Mouse (Mus musculus) erythroblast, embryonic 14.5 days (primary cell): ENCODE measurements around the gene Olfr735. TPM values are rescaled to one million over a fixed set of nuclear protein-coding genes. Genes with fewer than 3 reads are reported as not detected.

Experiments
- H3K27me3 ChIP-seq: 2 replicates; pipeline ENCODE4 v1.6.1; 2012; ENCODE audit warnings: inconsistent platforms; ENCODE audit not compliant: control insufficient read depth
- H3K36me3 ChIP-seq: 2 replicates; pipeline ENCODE4 v1.6.1; 2012; ENCODE audit warnings: mild to moderate bottlenecking, inconsistent platforms; ENCODE audit not compliant: control insufficient read depth
- H3K4me1 ChIP-seq: 2 replicates; pipeline ENCODE4 v1.6.1; 2012; ENCODE audit warnings: inconsistent platforms; ENCODE audit not compliant: control insufficient read depth
- H3K4me3 ChIP-seq: replicated peaks from 2 replicates; pipeline ENCODE3; 2012; ENCODE audit warnings: moderate library complexity, mild to moderate bottlenecking, inconsistent platforms
- H3K9me3 ChIP-seq: 2 replicates; pipeline ENCODE4 v1.6.1; 2012; ENCODE audit warnings: low read length, inconsistent platforms, mixed read lengths; ENCODE audit not compliant: control insufficient read depth
- GATA1 ChIP-seq: IDR thresholded peaks from 2 replicates; pipeline ENCODE4 v1.6.1; 2012; ENCODE audit warnings: low read length, inconsistent platforms, mixed read lengths
- TAL1 ChIP-seq: IDR thresholded peaks from 3 replicates; pipeline ENCODE4 v1.6.1; 2012; ENCODE audit warnings: low read length, inconsistent platforms, mixed read lengths
- polyA plus RNA-seq: library from polyadenylated mRNA; stranded (reverse); fragments of >175 nt; gene quantifications from 2 replicates; pipeline ENCODE4 v1.2.3, GENCODE M21; 2012

The Olfr735 gene
- polyA plus RNA-seq, result not detected in 2 replicates

DNA sequence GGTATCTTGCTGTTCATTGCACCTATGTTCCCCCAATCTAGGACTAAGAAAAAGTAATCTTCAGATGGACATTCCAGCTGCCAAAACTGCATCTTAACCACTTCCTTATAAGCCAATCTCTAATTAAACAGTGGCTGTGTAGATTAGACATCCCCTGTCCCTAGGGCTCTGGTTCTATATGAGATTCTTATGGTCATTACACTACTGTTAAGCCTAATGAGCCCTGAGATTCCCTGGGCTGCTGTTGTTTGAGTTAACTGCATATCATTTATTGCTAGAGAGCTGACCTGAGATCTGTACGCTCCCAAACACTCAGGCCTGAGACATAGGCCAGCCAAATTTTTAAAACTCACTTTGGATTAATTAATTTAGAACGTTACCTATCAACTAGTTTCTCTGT, at the start of gene Olfr735:
Gene Olfr735, minus strand, starts transcription at position 77 of the 400 bp plus-strand sequence.
- Histone ChIP-seq H3K9me3 (no peaks in the 10 kb centered on the region), H3K4me1 (no peaks in the 10 kb centered on the region), H3K36me3 (no peaks in the 10 kb centered on the region), H3K27me3 (no peaks in the 10 kb centered on the region), H3K4me3 (no peak within 1 kb of the TSS)
- TF ChIP-seq TAL1 (no peak), GATA1 (no peak)

DNA sequence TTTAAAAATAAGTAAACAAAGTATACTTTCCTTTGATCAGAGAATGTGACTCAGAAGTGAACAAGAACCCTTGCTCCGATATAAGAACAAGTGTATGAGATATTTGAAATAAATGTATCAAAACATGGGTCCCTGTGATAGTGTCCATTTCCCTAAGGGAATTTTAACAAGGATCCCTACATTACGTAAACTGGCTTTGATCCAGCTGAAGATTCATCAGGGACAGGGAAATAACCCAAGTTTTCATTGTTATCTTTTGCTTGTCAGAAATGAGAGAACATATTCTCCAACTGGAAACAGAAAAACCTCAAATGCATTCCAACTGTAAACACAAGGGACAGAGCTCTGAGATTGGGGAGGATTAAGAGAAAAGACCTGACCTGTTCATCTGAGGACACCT, 32.2 kb upstream of the Olfr735 start, which contains the start of gene Olfr736:
Gene Olfr736, plus strand, starts transcription at position 301 of the 400 bp plus-strand sequence.
- no peak for TF ChIP-seq TAL1
- no peak for TF ChIP-seq GATA1
- Histone ChIP-seq H3K4me3 (no peak within 1 kb of the TSS), H3K4me1 (no peaks in the 10 kb centered on the region)

DNA sequence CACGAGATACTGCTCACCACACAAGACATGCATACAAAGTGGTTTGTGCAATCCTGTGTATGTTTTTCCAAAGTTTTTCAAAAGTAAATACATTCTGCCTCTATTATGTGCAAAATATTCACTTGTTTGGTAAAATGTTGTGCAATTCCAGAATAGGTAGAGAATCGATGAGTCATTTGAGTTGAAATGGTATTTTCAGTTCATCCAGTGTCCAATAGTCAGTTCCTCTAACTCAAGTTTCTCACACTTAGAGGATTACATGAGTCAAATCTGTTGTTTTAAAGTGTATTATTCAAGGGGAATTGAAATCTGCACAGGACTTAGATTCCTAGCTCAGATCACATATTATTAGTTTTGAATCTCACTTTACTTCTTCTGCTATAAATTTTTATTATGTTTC, 14.9 kb upstream of the Olfr735 start:
- Histone ChIP-seq H3K4me1 (no peaks in the 10 kb centered on the region), H3K36me3 (no peaks in the 10 kb centered on the region), H3K27me3 (no peaks in the 10 kb centered on the region), H3K4me3 (no peak overlapping the region), H3K9me3 (no peaks in the 10 kb centered on the region)
- TF ChIP-seq TAL1 (no peak), GATA1 (no peak)

More for the DNA sequence above, 32.2 kb upstream of the Olfr735 start, which contains the start of gene Olfr736:
- Histone ChIP-seq H3K27me3 (no peaks in the 10 kb centered on the region), H3K9me3 (no peaks in the 10 kb centered on the region), H3K36me3 (no peaks in the 10 kb centered on the region)

DNA sequence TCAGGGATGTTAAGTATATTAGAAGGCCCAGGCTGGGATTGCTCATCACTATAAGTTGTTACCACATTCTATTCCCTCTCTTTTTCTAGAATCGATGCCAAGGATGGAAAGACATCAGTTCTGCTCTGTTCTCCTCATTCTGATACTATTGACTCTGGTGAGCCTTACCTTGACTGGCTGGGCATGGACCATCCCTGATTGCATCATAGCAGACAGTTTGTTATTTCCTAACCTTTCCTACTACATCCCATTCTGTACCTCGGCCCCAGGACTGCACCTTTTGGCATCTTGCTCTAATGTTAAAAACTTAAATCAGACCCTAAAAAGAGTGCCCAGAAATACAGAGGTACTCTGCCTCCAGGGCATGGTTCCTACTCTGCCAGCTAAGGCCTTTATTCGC, 11.8 kb upstream of the Olfr735 start:
- no peaks in the 10 kb centered on the region for H3K27me3 ChIP-seq
- TF ChIP-seq GATA1 (no peak), TAL1 (no peak)
- no peak overlapping the region for H3K4me3 ChIP-seq
- H3K4me1 ChIP-seq, result no peaks in the 10 kb centered on the region
- no peaks in the 10 kb centered on the region for H3K36me3 ChIP-seq
- H3K9me3 ChIP-seq, result no peaks in the 10 kb centered on the region

DNA sequence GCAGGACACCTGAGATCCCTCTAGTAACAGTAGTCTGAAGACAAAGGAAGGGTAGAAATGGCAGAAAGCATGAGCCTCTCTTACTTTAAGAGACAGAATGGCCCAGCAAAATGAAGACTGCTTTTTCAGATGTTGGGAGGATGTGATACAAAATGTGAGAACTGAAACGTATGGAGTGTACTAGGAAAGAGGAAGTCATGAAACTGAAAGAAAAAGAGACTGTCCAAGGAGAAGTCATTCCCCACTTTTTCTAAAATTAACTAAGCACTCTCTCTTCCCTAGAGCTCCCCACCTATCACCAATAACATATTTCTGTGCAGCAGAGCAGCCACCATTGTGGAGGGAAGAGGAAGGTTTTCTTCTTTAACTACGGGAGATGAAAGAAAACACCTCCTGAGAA, 8.9 kb upstream of the Olfr735 start, which contains the start of gene Tlr11:
Gene Tlr11, plus strand, starts transcription at position 322 of the 400 bp plus-strand sequence.
- Histone ChIP-seq H3K9me3 (no peaks in the 10 kb centered on the region), H3K4me1 (no peaks in the 10 kb centered on the region), H3K36me3 (no peaks in the 10 kb centered on the region), H3K4me3 (no peak within 1 kb of the TSS), H3K27me3 (no peaks in the 10 kb centered on the region)
- TF ChIP-seq GATA1, result no peak
- TF ChIP-seq TAL1, result no peak

DNA sequence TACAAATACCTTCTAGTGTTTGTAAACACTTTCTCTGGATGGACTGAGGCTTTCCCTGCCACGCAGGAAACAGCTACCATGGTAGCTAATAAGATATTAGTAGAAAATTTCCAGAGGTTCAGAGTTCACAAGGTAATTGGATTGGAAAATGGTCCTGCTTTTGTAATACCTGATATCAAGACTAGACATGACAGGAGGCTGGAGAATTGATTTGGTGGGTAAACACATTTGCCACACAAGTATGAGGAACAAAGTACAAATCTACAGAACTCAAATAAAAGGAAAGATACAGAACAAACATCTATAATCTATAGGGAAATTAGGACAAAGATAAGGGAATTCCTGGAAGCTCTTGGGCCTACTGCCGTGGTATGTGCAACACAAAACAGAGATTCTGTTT, 8.1 kb upstream of the Olfr735 start:
- no peaks in the 10 kb centered on the region for H3K4me1 ChIP-seq
- H3K4me3 ChIP-seq, result no peak overlapping the region
- no peak for TF ChIP-seq GATA1
- no peak for TF ChIP-seq TAL1
- no peaks in the 10 kb centered on the region for H3K36me3 ChIP-seq
- H3K27me3 ChIP-seq, result no peaks in the 10 kb centered on the region
- no peaks in the 10 kb centered on the region for H3K9me3 ChIP-seq

DNA sequence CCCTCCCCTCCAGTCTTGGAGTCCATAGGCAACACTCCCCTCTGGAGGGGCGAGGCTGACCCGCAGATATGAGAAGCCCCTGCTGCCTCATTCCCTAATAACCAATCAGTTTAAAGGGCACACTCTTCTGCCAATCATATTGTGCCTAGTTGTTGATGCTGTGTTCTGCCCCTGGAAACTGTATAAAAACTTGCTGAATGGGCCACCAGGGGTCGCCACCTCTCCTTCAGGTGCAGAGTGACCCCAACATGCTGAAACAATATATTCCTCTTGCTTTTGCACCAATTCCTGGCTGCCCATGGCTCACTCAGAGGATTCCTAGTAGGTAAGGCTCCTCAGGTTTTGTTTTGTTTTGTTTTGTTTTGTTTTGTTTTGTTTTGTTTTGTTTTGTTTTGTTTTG, 3.8 kb upstream of the Olfr735 start:
- H3K36me3 ChIP-seq, result no peaks in the 10 kb centered on the region
- H3K27me3 ChIP-seq, result no peaks in the 10 kb centered on the region
- no peak overlapping the region for H3K4me3 ChIP-seq
- no peaks in the 10 kb centered on the region for H3K9me3 ChIP-seq
- TF ChIP-seq TAL1, result no peak
- TF ChIP-seq GATA1, result no peak
- no peaks in the 10 kb centered on the region for H3K4me1 ChIP-seq

DNA sequence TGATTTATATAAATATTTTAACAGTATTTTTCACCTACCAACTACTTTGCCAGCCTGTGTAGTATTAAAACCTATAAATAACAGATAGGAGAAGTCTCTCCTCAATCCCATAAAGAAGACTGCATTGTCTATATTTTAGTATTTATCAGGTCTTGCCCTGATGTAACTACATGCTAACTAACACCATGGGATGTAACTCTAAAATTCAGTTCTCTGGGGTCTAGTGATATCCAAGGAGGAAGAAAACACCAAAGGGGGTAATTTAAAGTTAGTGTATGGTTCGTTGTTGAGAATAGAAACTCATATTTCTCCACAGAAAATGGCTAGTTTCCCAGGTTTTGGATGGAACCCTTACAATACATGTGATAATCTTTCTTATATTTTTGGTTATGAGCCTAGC, 22.0 kb downstream of the Olfr735 start, which contains the start of gene Olfr734:
Gene Olfr734, minus strand, starts transcription at position 101 of the 400 bp plus-strand sequence.
- Histone ChIP-seq H3K27me3 (no peaks in the 10 kb centered on the region), H3K4me3 (no peak within 1 kb of the TSS), H3K9me3 (no peaks in the 10 kb centered on the region), H3K4me1 (no peaks in the 10 kb centered on the region), H3K36me3 (no peaks in the 10 kb centered on the region)
- TF ChIP-seq TAL1 (no peak), GATA1 (no peak)

DNA sequence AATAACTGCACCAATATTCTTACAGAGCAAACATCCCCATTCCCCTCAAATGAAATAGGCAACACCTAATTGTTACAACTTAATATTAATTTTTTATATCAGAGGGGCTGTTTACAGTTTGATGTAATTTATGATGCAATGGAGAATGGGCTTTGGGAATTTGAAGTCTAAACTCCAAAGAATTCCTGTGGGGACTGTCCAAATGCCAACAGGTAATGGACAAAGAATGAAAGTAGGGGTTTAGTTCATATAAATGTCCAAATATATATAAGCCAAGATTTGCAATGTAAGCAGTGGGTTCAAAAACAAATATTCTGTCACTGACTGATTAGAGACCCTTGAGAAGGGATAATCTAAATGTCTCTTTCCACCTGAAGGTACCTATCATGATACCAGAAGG, 47.2 kb downstream of the Olfr735 start, which contains the start of gene Olfr733:
Gene Olfr733, minus strand, starts transcription at position 101 of the 400 bp plus-strand sequence.
- Histone ChIP-seq H3K36me3 (no peaks in the 10 kb centered on the region), H3K4me1 (no peaks in the 10 kb centered on the region), H3K27me3 (no peaks in the 10 kb centered on the region), H3K4me3 (no peak within 1 kb of the TSS), H3K9me3 (no peaks in the 10 kb centered on the region)
- no peak for TF ChIP-seq GATA1
- no peak for TF ChIP-seq TAL1

Other genes with a start within 250 kb of the Olfr735 start
- gene Olfr727, start 225.7 kb downstream of the Olfr735 start, polyA plus RNA-seq, result not detected in 2 replicates
- 0.02 TPM in 1 of 2 replicates, not detected in the other for gene Olfr728, start 206.2 kb downstream of the Olfr735 start, polyA plus RNA-seq
- not detected in 2 replicates for gene Olfr729, start 196.0 kb downstream of the Olfr735 start, polyA plus RNA-seq
- 0.01 TPM in 1 of 2 replicates, not detected in the other for gene Olfr730, start 160.7 kb downstream of the Olfr735 start, polyA plus RNA-seq
- not detected in 2 replicates for gene Olfr731, start 107.0 kb downstream of the Olfr735 start, polyA plus RNA-seq
- gene Olfr732, start 64.7 kb downstream of the Olfr735 start, polyA plus RNA-seq, result not detected in 2 replicates
- not detected in 2 replicates for gene Olfr733, start 47.4 kb downstream of the Olfr735 start, polyA plus RNA-seq
- gene Olfr734, start 22.1 kb downstream of the Olfr735 start, polyA plus RNA-seq, result not detected in 2 replicates
- not detected in 2 replicates for gene Tlr11, start 9.0 kb upstream of the Olfr735 start, polyA plus RNA-seq
- gene Olfr736, start 32.3 kb upstream of the Olfr735 start, polyA plus RNA-seq, result 0.02 TPM in 1 of 2 replicates, not detected in the other
- 0.05 TPM in 1 of 2 replicates, not detected in the other for gene Olfr738, start 58.7 kb upstream of the Olfr735 start, polyA plus RNA-seq
- gene Olfr739, start 69.8 kb upstream of the Olfr735 start, polyA plus RNA-seq, result not detected in 2 replicates
- gene Olfr740, start 96.7 kb upstream of the Olfr735 start, polyA plus RNA-seq, result not detected in 2 replicates
- gene Olfr741, start 123.9 kb upstream of the Olfr735 start, polyA plus RNA-seq, result not detected in 2 replicates
- gene Olfr742, start 154.7 kb upstream of the Olfr735 start, polyA plus RNA-seq, result not detected in 2 replicates
- gene Olfr743, start 173.0 kb upstream of the Olfr735 start, polyA plus RNA-seq, result not detected in 2 replicates